Mouse (Mus musculus): ENCODE data around the gene Ppp1r3e. TPM values are rescaled to one million over a fixed set of nuclear protein-coding genes. Genes with fewer than 3 reads are reported as not detected.

Gene Ppp1r3e
- polyA plus RNA-seq (2012) = 0.02 TPM in 1 of 2 replicates, not detected in the other

- peaks cover 36% of the 10 kb centered on the region for H3K27me3 ChIP-seq (ENCODE audit: control insufficient read depth)
- TF ChIP-seq TAL1 (IDR thresholded peaks at IDR 0.05; ENCODE audit: low read length) = no peak
- TF ChIP-seq GATA1 (IDR thresholded peaks at IDR 0.05; ENCODE audit: low read length) = no peak
- peaks cover 5% of the 10 kb centered on the region for H3K9me3 ChIP-seq (ENCODE audit: control insufficient read depth, low read length)
- H3K4me3 ChIP-seq (replicated peaks) = peak within 1 kb of the TSS; percentile 76
- H3K36me3 ChIP-seq (ENCODE audit: control insufficient read depth) = no peaks in the 10 kb centered on the region
- H3K4me1 ChIP-seq (ENCODE audit: control insufficient read depth) = peaks cover 23% of the 10 kb centered on the region
Observed at GRCm38 (mm10) chr14:54877048-54877715, at the start of gene Ppp1r3e. Ppp1r3e (minus strand) TSS chr14:54877550.

- Histone ChIP-seq H3K4me1 (ENCODE audit: control insufficient read depth) (peaks cover 21% of the 10 kb centered on the region), H3K4me3 (replicated peaks) (no peak overlapping the region), H3K9me3 (ENCODE audit: control insufficient read depth, low read length) (peaks cover 2% of the 10 kb centered on the region; the same call in 1 of the 2 replicates), H3K36me3 (ENCODE audit: control insufficient read depth) (no peaks in the 10 kb centered on the region), H3K27me3 (ENCODE audit: control insufficient read depth) (peaks cover 67% of the 10 kb centered on the region)
- TF ChIP-seq TAL1 (IDR thresholded peaks at IDR 0.05; ENCODE audit: low read length) (no peak), GATA1 (IDR thresholded peaks at IDR 0.05; ENCODE audit: low read length) (no peak)
Observed at GRCm38 (mm10) chr14:54926401-54927158, 49.2 kb upstream of the Ppp1r3e start.

DNA sequence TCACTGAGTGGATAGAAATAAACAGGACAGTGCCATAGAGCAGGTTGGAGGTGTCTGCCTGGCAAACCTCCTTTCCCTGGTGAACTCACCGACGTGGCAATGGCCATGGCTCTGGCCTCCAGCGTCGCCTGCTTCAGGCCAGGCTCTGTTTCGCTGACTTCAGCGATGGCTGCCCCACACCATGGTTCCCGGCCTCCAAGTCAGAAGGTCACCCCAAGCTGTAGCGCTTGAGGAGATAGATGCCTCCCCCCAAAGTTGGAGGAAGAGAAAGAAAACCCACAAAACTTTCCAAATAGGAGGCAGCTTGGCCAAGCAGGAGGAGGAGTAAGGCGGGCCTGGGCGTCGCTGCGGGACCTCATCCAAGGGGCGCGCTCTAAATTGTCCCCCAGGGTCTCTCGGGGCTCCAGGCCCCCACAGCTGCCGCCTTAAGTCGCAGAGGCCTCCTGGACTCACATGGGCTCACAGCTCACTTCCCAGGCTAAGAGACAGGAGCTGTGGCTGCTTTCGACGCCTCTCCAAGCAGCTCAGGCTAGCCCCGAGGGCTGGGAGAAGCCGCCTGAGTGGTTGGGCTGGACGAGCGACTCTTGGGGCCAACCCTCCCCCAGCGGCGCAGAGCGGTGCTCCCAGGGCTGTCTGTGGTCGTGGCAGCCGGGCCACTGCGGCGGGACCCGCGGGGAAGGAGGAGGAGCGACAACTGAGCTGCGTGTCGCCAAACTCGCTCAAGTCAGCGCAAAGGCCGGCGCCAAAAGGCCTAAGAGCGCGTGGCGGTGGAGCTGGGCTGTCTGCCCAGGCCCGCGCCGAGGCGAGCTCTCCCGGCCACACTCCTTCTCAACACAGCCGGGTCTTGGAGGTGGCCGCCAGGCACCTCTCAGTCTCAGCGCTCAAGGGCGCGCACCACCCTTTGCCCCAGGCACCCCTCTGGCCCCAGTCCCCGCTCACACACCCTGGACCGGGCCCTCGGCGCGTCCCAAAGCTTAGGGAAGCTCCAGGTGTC is 48.3 kb upstream of the Ppp1r3e start, which contains the start of gene Efs:
TSS of gene Efs (minus strand) at position 778 of the 994 bp plus-strand sequence.
- no peak for TF ChIP-seq GATA1 (IDR thresholded peaks at IDR 0.05; ENCODE audit: low read length)
- no peak for TF ChIP-seq TAL1 (IDR thresholded peaks at IDR 0.05; ENCODE audit: low read length)
- H3K4me3 ChIP-seq (replicated peaks) = no peak within 1 kb of the TSS
- peaks cover 10% of the 10 kb centered on the region for H3K9me3 ChIP-seq (ENCODE audit: control insufficient read depth, low read length)
- H3K27me3 ChIP-seq (ENCODE audit: control insufficient read depth) = peaks cover 69% of the 10 kb centered on the region
- H3K36me3 ChIP-seq (ENCODE audit: control insufficient read depth) = no peaks in the 10 kb centered on the region
- peaks cover 21% of the 10 kb centered on the region for H3K4me1 ChIP-seq (ENCODE audit: control insufficient read depth)

- Histone ChIP-seq H3K27me3 (ENCODE audit: control insufficient read depth) (peaks cover 63% of the 10 kb centered on the region), H3K4me3 (replicated peaks) (peak overlapping the region; percentile 19), H3K9me3 (ENCODE audit: control insufficient read depth, low read length) (peaks cover 10% of the 10 kb centered on the region), H3K36me3 (ENCODE audit: control insufficient read depth) (no peaks in the 10 kb centered on the region), H3K4me1 (ENCODE audit: control insufficient read depth) (peaks cover 21% of the 10 kb centered on the region)
- TF ChIP-seq GATA1 (IDR thresholded peaks at IDR 0.05; ENCODE audit: low read length) = no peak
- TF ChIP-seq TAL1 (IDR thresholded peaks at IDR 0.05; ENCODE audit: low read length) = no peak
Observed at GRCm38 (mm10) chr14:54924641-54925348, 47.4 kb upstream of the Ppp1r3e start.

DNA sequence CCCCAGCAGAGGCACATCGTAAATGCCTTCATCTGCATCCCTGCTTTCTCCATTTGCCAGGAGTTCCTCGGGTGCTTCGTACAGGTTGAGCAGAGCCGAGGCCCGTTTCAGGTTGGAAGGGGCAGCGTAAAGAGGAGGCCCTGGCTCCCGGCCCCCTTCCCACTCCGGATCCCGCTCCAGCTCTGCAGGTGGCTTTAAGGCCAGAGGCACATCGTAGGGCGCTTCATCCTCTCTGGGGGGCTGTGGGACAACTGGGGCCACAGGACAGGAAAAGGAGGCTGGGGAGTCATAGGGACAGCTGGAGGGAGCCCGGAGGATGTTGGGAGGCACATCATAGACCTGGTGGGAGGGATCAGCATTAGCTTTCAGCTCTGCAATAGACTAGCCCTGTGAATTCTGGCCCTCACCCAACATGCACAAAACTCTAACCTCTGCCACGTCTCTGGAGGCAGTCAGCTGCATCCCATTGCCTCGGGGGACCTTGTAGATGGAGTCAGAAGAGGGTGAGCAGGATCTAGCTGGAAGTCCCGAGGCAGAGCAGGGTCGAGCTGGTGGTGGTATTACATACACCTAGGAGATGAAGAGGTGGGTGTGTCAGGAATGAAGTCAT is 42.8 kb upstream of the Ppp1r3e start:
- Histone ChIP-seq H3K36me3 (ENCODE audit: control insufficient read depth) (no peaks in the 10 kb centered on the region), H3K27me3 (ENCODE audit: control insufficient read depth) (peaks cover 18% of the 10 kb centered on the region), H3K4me3 (replicated peaks) (no peak overlapping the region), H3K9me3 (ENCODE audit: control insufficient read depth, low read length) (peaks cover 8% of the 10 kb centered on the region), H3K4me1 (ENCODE audit: control insufficient read depth) (peaks cover 13% of the 10 kb centered on the region)
- TF ChIP-seq TAL1 (IDR thresholded peaks at IDR 0.05; ENCODE audit: low read length) = no peak
- TF ChIP-seq GATA1 (IDR thresholded peaks at IDR 0.05; ENCODE audit: low read length) = no peak

DNA sequence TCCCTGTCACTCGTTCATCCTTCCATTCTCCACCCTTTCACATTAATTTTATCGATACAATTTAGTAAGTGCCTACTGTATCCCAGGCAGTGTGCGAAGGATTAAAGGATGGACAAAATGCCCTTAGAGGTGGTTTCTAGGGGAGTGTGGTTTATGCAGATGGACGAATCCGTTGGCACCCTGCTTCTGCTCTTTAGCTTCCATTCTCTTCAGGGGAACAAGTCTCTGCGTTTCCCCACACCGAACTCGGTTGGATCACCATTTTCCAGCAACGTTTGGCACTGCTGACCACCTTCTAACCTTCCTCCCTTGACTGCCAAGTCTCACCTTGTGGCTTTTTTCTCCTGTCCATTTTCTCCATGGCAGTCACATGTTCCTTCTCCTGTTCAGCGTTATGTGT is 36.0 kb upstream of the Ppp1r3e start:
- no peak for TF ChIP-seq TAL1 (IDR thresholded peaks at IDR 0.05; ENCODE audit: low read length)
- no peak for TF ChIP-seq GATA1 (IDR thresholded peaks at IDR 0.05; ENCODE audit: low read length)
- Histone ChIP-seq H3K27me3 (ENCODE audit: control insufficient read depth) (peaks cover 47% of the 10 kb centered on the region), H3K9me3 (ENCODE audit: control insufficient read depth, low read length) (peaks cover 4% of the 10 kb centered on the region; the same call in 1 of the 2 replicates), H3K36me3 (ENCODE audit: control insufficient read depth) (no peaks in the 10 kb centered on the region), H3K4me3 (replicated peaks) (no peak overlapping the region), H3K4me1 (ENCODE audit: control insufficient read depth) (no peaks in the 10 kb centered on the region)

GRCm38 (mm10) chr14:54912886-54913285 is 35.5 kb upstream of the Ppp1r3e start, which contains the start of gene Slc22a17:
Slc22a17 (minus strand) TSS chr14:54913132.
- no peaks in the 10 kb centered on the region for H3K4me1 ChIP-seq (ENCODE audit: control insufficient read depth)
- H3K36me3 ChIP-seq (ENCODE audit: control insufficient read depth) = no peaks in the 10 kb centered on the region
- H3K9me3 ChIP-seq (ENCODE audit: control insufficient read depth, low read length) = peaks cover 4% of the 10 kb centered on the region; the same call in 1 of the 2 replicates
- peaks cover 47% of the 10 kb centered on the region for H3K27me3 ChIP-seq (ENCODE audit: control insufficient read depth)
- TF ChIP-seq GATA1 (IDR thresholded peaks at IDR 0.05; ENCODE audit: low read length) = no peak
- TF ChIP-seq TAL1 (IDR thresholded peaks at IDR 0.05; ENCODE audit: low read length) = no peak
- peak within 1 kb of the TSS; percentile 50 for H3K4me3 ChIP-seq (replicated peaks)
